Mouse (Mus musculus): Measurements from ENCODE around the gene Gm5152. TPM values are rescaled to one million over a fixed set of nuclear protein-coding genes. Genes with fewer than 3 reads are reported as not detected.
"Not testable (repeated sequence)": the region's sequence is repeated elsewhere in the genome, so short reads cannot be mapped to it uniquely, and the experiment has no call there.

The Gm5152 gene
- not detected for total RNA-seq (2021)
- long read RNA-seq, experiment 1: 0 reads
- long read RNA-seq, experiment 2: 0 reads

GRCm38 (mm10) chr5:10246426-10246825, at the start of gene Gm5152:
Gene Gm5152, minus strand, starts transcription at chr5:10246526.
- not testable (repeated sequence) for DNase-seq (ENCODE audit: low spot score in 2 of 2)

GRCm38 (mm10) chr5:10254768-10255167, 8.4 kb upstream of the Gm5152 start:
- DNase-seq (ENCODE audit: low spot score in 2 of 2): not testable (repeated sequence)

GRCm38 (mm10) chr5:10245770-10246169, 556 bp downstream of the Gm5152 start:
- DNase-seq (ENCODE audit: low spot score in 2 of 2): not testable (repeated sequence)

GRCm38 (mm10) chr5:10240436-10240835, 5.9 kb downstream of the Gm5152 start:
- DNase-seq (ENCODE audit: low spot score in 2 of 2): not testable (repeated sequence)

- no peak for DNase-seq (ENCODE audit: low spot score in 2 of 2)
Measured at GRCm38 (mm10) chr5:10220317-10220716, 26.0 kb downstream of the Gm5152 start.

- no peak for DNase-seq (ENCODE audit: low spot score in 2 of 2)
Measured at GRCm38 (mm10) chr5:10203067-10203466, 43.3 kb downstream of the Gm5152 start.

GRCm38 (mm10) chr5:10196880-10197279, 49.4 kb downstream of the Gm5152 start:
- no peak for DNase-seq (ENCODE audit: low spot score in 2 of 2)
